Mouse (Mus musculus): ENCODE measurements around the gene Rpain.
A peak's percentile ranks its signal among the peaks of the same experiment; 100 is the strongest.

The Rpain gene

GRCm38 (mm10) chr11:71003611-71004315 lies 33.8 kb downstream of the Rpain start:
- DNase-seq, result no peak

GRCm38 (mm10) chr11:71004316-71004773 lies 34.3 kb downstream of the Rpain start, which contains the start of gene Dhx33:
TSS of gene Dhx33 (minus strand) at chr11:71004437.
- DNase-seq, result peak; percentile 93

- peak; percentile 6 for DNase-seq
Observed at GRCm38 (mm10) chr11:71005046-71005445, 35.0 kb downstream of the Rpain start.

- DNase-seq, result no peak
Observed at GRCm38 (mm10) chr11:71007026-71007425, 37.0 kb downstream of the Rpain start.

GRCm38 (mm10) chr11:71007831-71008230 lies 37.8 kb downstream of the Rpain start:
- DNase-seq, result no peak

GRCm38 (mm10) chr11:71008321-71008720 lies 38.3 kb downstream of the Rpain start:
- DNase-seq, result no peak

GRCm38 (mm10) chr11:71012743-71013142 lies 42.7 kb downstream of the Rpain start:
- no peak for DNase-seq

- no peak for DNase-seq
Observed at GRCm38 (mm10) chr11:71017051-71017450, 47.0 kb downstream of the Rpain start.

- no peak for DNase-seq
Observed at GRCm38 (mm10) chr11:71018416-71019200, 48.6 kb downstream of the Rpain start.

- DNase-seq, result peak; percentile 98
Observed at GRCm38 (mm10) chr11:71019201-71020068, 49.4 kb downstream of the Rpain start, which contains the start of the genes Mis12 and Derl2. TSS of gene Mis12 (plus strand) at chr11:71019611. TSS of gene Derl2 (minus strand) at chr11:71019841.

All from thymus, postnatal 25 days (tissue).